Mouse (Mus musculus) liver, embryonic 12.5 days (tissue): ENCODE measurements around the gene Adcy5. TPM values are rescaled to one million over a fixed set of nuclear protein-coding genes. Genes with fewer than 3 reads are reported as not detected.

Experiments used
- ATAC-seq: fragments of 200-750 bp; cut with Nextera tagmentation; 2 replicates; pipeline ENCODE4 v1.8.0; 2017; ENCODE audit warnings: moderate number of reproducible peaks, mild to moderate bottlenecking, moderate library complexity
- H3K27ac ChIP-seq: fragments of 300-500 bp; sonication (generic); 2 replicates; pipeline ENCODE4 v1.5.1; 2016; ENCODE audit warnings: mild to moderate bottlenecking
- H3K27me3 ChIP-seq: fragments of 300-500 bp; sonication (generic); replicated peaks from 2 replicates; pipeline ENCODE4 v1.6.1; 2016; ENCODE audit warnings: mild to moderate bottlenecking, moderate library complexity
- H3K36me3 ChIP-seq: fragments of 300-500 bp; sonication (generic); 2 replicates; pipeline ENCODE4 v1.6.1; 2016; ENCODE audit warnings: mild to moderate bottlenecking, moderate library complexity
- H3K4me1 ChIP-seq: fragments of 300-500 bp; sonication (generic); 2 replicates; pipeline ENCODE4 v1.6.1; 2016
- H3K4me2 ChIP-seq: fragments of 300-500 bp; sonication (generic); 2 replicates; pipeline ENCODE4 v1.6.1; 2016; ENCODE audit warnings: mild to moderate bottlenecking, moderate library complexity
- H3K4me3 ChIP-seq: fragments of 300-500 bp; sonication (generic); 2 replicates; pipeline ENCODE4 v1.5.1; 2016; ENCODE audit warnings: mild to moderate bottlenecking, moderate library complexity
- H3K9ac ChIP-seq: fragments of 300-500 bp; sonication (generic); 2 replicates; pipeline ENCODE4 v1.6.1; 2016; ENCODE audit warnings: mild to moderate bottlenecking, moderate library complexity
- H3K9me3 ChIP-seq: fragments of 300-500 bp; sonication (generic); replicated peaks from 2 replicates; pipeline ENCODE4 v1.6.1; 2016; ENCODE audit warnings: mild to moderate bottlenecking, moderate library complexity
- WGBS: fragments of 180-500 bp; shearing (Covaris S2); methylation state at CpG from one replicate; pipeline ENCODE4 v1.1.7; 2016; ENCODE audit not compliant: insufficient replicate concordance; 5-methylcytosine and 5-hydroxymethylcytosine counted together
- polyA plus RNA-seq: library from polyadenylated mRNA; unstranded; fragments of >200 nt; fragmentation: Nextera tagmentation; extraction: Ambion mirVana; gene quantifications from 2 replicates; pipeline ENCODE4 v1.2.1, GENCODE M21; 2016

Gene Adcy5
- polyA plus RNA-seq, 1 experiment from 2014 or later, result 0.27 TPM

- no peak overlapping the region for H3K9ac ChIP-seq
- H3K9me3 ChIP-seq, result no peaks in the 10 kb centered on the region
- 71% methylated on average over 7 of the region's 7 CpGs for WGBS
- H3K4me3 ChIP-seq, result no peak overlapping the region
- H3K27ac ChIP-seq, result no peak overlapping the region
- peaks cover 7% of the 10 kb centered on the region; the same call in 1 of the 2 replicates for H3K4me1 ChIP-seq
- H3K4me2 ChIP-seq, result no peak overlapping the region
- no peaks in the 10 kb centered on the region for H3K27me3 ChIP-seq
- H3K36me3 ChIP-seq, result no peaks in the 10 kb centered on the region
- ATAC-seq, result no peak
Measured at GRCm38 (mm10) chr16:35191271-35191670, 36.6 kb downstream of the Adcy5 start.

GRCm38 (mm10) chr16:35192471-35192870, 37.8 kb downstream of the Adcy5 start:
- H3K9me3 ChIP-seq, result no peaks in the 10 kb centered on the region
- peaks cover 7% of the 10 kb centered on the region; the same call in 1 of the 2 replicates for H3K4me1 ChIP-seq
- no peak overlapping the region for H3K27ac ChIP-seq
- no peaks in the 10 kb centered on the region for H3K36me3 ChIP-seq
- no peak overlapping the region for H3K4me2 ChIP-seq
- no peak overlapping the region for H3K9ac ChIP-seq
- 72% methylated on average over 4 of the region's 4 CpGs for WGBS
- no peak for ATAC-seq
- no peaks in the 10 kb centered on the region for H3K27me3 ChIP-seq
- no peak overlapping the region for H3K4me3 ChIP-seq

GRCm38 (mm10) chr16:35193357-35193756, 38.7 kb downstream of the Adcy5 start:
- H3K27me3 ChIP-seq, result no peaks in the 10 kb centered on the region
- no peaks in the 10 kb centered on the region for H3K36me3 ChIP-seq
- ATAC-seq, result no peak
- no peak overlapping the region for H3K27ac ChIP-seq
- no peaks in the 10 kb centered on the region for H3K9me3 ChIP-seq
- H3K9ac ChIP-seq, result no peak overlapping the region
- H3K4me3 ChIP-seq, result no peak overlapping the region
- no peak overlapping the region for H3K4me2 ChIP-seq
- WGBS, result 50% methylated on average over 3 of the region's 3 CpGs
- H3K4me1 ChIP-seq, result peaks cover 7% of the 10 kb centered on the region; the same call in 1 of the 2 replicates

- H3K9me3 ChIP-seq, result no peaks in the 10 kb centered on the region
- H3K4me3 ChIP-seq, result no peak overlapping the region
- 54% methylated on average over 6 of the region's 6 CpGs for WGBS
- no peak overlapping the region for H3K4me2 ChIP-seq
- H3K27me3 ChIP-seq, result no peaks in the 10 kb centered on the region; the same call in 1 of the 2 replicates
- ATAC-seq, result no peak
- no peak overlapping the region for H3K27ac ChIP-seq
- no peak overlapping the region for H3K9ac ChIP-seq
- no peaks in the 10 kb centered on the region for H3K36me3 ChIP-seq
- H3K4me1 ChIP-seq, result no peaks in the 10 kb centered on the region
Measured at GRCm38 (mm10) chr16:35199721-35200431, 45.2 kb downstream of the Adcy5 start.

GRCm38 (mm10) chr16:35200432-35201142, 45.9 kb downstream of the Adcy5 start:
- Histone ChIP-seq H3K36me3 (no peaks in the 10 kb centered on the region), H3K9me3 (no peaks in the 10 kb centered on the region), H3K9ac (no peak overlapping the region), H3K4me3 (no peak overlapping the region), H3K4me2 (no peak overlapping the region), H3K27me3 (no peaks in the 10 kb centered on the region; the same call in 1 of the 2 replicates), H3K27ac (no peak overlapping the region), H3K4me1 (no peaks in the 10 kb centered on the region)
- no peak for ATAC-seq
- 67% methylated on average over 9 of the region's 9 CpGs for WGBS

GRCm38 (mm10) chr16:35201281-35201680, 46.6 kb downstream of the Adcy5 start:
- H3K27me3 ChIP-seq, result no peaks in the 10 kb centered on the region; the same call in 1 of the 2 replicates
- H3K27ac ChIP-seq, result no peak overlapping the region
- H3K4me3 ChIP-seq, result no peak overlapping the region
- H3K4me1 ChIP-seq, result no peaks in the 10 kb centered on the region
- ATAC-seq, result no peak
- H3K9ac ChIP-seq, result no peak overlapping the region
- H3K4me2 ChIP-seq, result no peak overlapping the region
- H3K36me3 ChIP-seq, result no peaks in the 10 kb centered on the region
- WGBS, result 51% methylated on average over 5 of the region's 5 CpGs
- H3K9me3 ChIP-seq, result no peaks in the 10 kb centered on the region

- Histone ChIP-seq H3K9me3 (no peaks in the 10 kb centered on the region), H3K4me3 (no peak overlapping the region), H3K27ac (no peak overlapping the region), H3K27me3 (no peaks in the 10 kb centered on the region; the same call in 1 of the 2 replicates), H3K9ac (no peak overlapping the region), H3K36me3 (no peaks in the 10 kb centered on the region), H3K4me1 (no peaks in the 10 kb centered on the region), H3K4me2 (no peak overlapping the region)
- no peak for ATAC-seq
- WGBS, result 48% methylated on average over 1 of the region's 1 CpGs
Measured at GRCm38 (mm10) chr16:35203511-35203910, 48.8 kb downstream of the Adcy5 start.

- no peak overlapping the region for H3K27ac ChIP-seq
- ATAC-seq, result no peak
- H3K9me3 ChIP-seq, result no peaks in the 10 kb centered on the region
- no peak overlapping the region for H3K4me2 ChIP-seq
- no peaks in the 10 kb centered on the region; the same call in 1 of the 2 replicates for H3K27me3 ChIP-seq
- WGBS, result 65% methylated on average over 5 of the region's 5 CpGs
- H3K36me3 ChIP-seq, result no peaks in the 10 kb centered on the region
- H3K4me3 ChIP-seq, result no peak overlapping the region
- H3K4me1 ChIP-seq, result no peaks in the 10 kb centered on the region
- no peak overlapping the region for H3K9ac ChIP-seq
Measured at GRCm38 (mm10) chr16:35205681-35206080, 51.0 kb downstream of the Adcy5 start.

- Histone ChIP-seq H3K36me3 (no peaks in the 10 kb centered on the region), H3K4me1 (no peaks in the 10 kb centered on the region), H3K27ac (no peak overlapping the region), H3K9ac (no peak overlapping the region), H3K27me3 (no peaks in the 10 kb centered on the region; the same call in 1 of the 2 replicates), H3K4me2 (no peak overlapping the region), H3K9me3 (no peaks in the 10 kb centered on the region), H3K4me3 (no peak overlapping the region)
- ATAC-seq, result no peak
- WGBS, result 72% methylated on average over 6 of the region's 6 CpGs
Measured at GRCm38 (mm10) chr16:35206426-35206825, 51.7 kb downstream of the Adcy5 start.

GRCm38 (mm10) chr16:35208796-35209195, 54.1 kb downstream of the Adcy5 start:
- WGBS, result 62% methylated on average over 3 of the region's 3 CpGs
- Histone ChIP-seq H3K9me3 (no peaks in the 10 kb centered on the region), H3K27me3 (peaks cover 4% of the 10 kb centered on the region; the same call in 1 of the 2 replicates), H3K27ac (no peak overlapping the region), H3K9ac (no peak overlapping the region), H3K4me1 (no peaks in the 10 kb centered on the region), H3K4me2 (no peak overlapping the region), H3K4me3 (no peak overlapping the region), H3K36me3 (no peaks in the 10 kb centered on the region)
- ATAC-seq, result no peak

GRCm38 (mm10) chr16:35209753-35210152, 55.1 kb downstream of the Adcy5 start:
- Histone ChIP-seq H3K4me3 (no peak overlapping the region), H3K4me2 (no peak overlapping the region), H3K9ac (no peak overlapping the region), H3K27ac (no peak overlapping the region), H3K36me3 (no peaks in the 10 kb centered on the region), H3K4me1 (no peaks in the 10 kb centered on the region), H3K27me3 (peaks cover 4% of the 10 kb centered on the region; the same call in 1 of the 2 replicates), H3K9me3 (no peaks in the 10 kb centered on the region)
- 78% methylated on average over 5 of the region's 5 CpGs for WGBS
- no peak for ATAC-seq

- Histone ChIP-seq H3K27me3 (peaks cover 4% of the 10 kb centered on the region; the same call in 1 of the 2 replicates), H3K4me1 (no peaks in the 10 kb centered on the region), H3K36me3 (no peaks in the 10 kb centered on the region), H3K9me3 (no peaks in the 10 kb centered on the region), H3K9ac (no peak overlapping the region), H3K4me3 (no peak overlapping the region), H3K27ac (no peak overlapping the region), H3K4me2 (no peak overlapping the region)
- ATAC-seq, result no peak
- WGBS, result 54% methylated on average over 7 of the region's 7 CpGs
Measured at GRCm38 (mm10) chr16:35215047-35215446, 60.4 kb downstream of the Adcy5 start.
